Mouse (Mus musculus): ENCODE results near the gene Arhgap17.

DNA sequence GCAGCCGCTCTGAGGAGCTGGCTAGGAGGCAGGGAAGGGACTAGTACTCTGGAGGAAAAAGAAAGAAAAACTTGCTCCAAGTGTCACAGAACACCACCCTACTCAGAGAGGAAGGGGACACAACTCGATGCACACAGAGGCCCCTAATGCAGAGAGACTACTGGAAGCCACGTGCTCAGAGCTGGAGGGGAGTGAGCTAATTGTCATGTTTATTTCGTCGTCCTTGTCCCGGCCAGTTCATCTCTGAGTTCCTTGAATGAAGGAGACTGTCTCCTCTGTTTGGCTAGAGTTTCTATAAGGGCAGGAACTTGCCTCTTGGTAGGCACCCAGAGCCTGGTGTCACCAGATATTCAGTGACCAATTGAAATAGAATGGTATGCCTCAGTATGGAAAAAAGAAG lies 118.4 kb downstream of the Arhgap17 start:
- TF ChIP-seq POLR2A (IDR thresholded peaks at IDR 0.05; ENCODE audit: insufficient read depth, low read depth, low read length) (no peak), EP300 (IDR thresholded peaks at IDR 0.05; ENCODE audit: insufficient read depth, low read depth, low read length) (no peak)

Measured in heart, adult 2 months (tissue).